Mouse (Mus musculus) hindbrain, embryonic 11.5 days (tissue): ENCODE measurements around the gene Ppme1. TPM values are rescaled to one million over a fixed set of nuclear protein-coding genes. Genes with fewer than 3 reads are reported as not detected.

Source experiments
- ATAC-seq: fragments of 200-750 bp; cut with Nextera tagmentation; 2 replicates; pipeline ENCODE4 v1.8.0; 2017; ENCODE audit warnings: mild to moderate bottlenecking, moderate TSS enrichment, moderate library complexity; ENCODE audit not compliant: low FRiP score
- DNase-seq: peaks from one replicate; pipeline ENCODE4 v3.0.0-alpha.2; 2015; ENCODE audit warnings: low spot score
- H3K27ac ChIP-seq: fragments of 300-500 bp; sonication (generic); 2 replicates; pipeline ENCODE4 v1.5.1; 2014; ENCODE audit warnings: mild to moderate bottlenecking, low read depth, low read length
- H3K27me3 ChIP-seq: fragments of 300-500 bp; sonication (generic); 2 replicates; pipeline ENCODE4 v1.6.1; 2014; ENCODE audit warnings: mild to moderate bottlenecking, low read length, moderate library complexity, mixed read lengths; ENCODE audit not compliant: control insufficient read depth, insufficient read depth
- H3K36me3 ChIP-seq: fragments of 300-500 bp; sonication (generic); 2 replicates; pipeline ENCODE4 v1.6.1; 2014; ENCODE audit warnings: mild to moderate bottlenecking, low read length, moderate library complexity, mixed read lengths; ENCODE audit not compliant: control insufficient read depth, insufficient read depth
- H3K4me1 ChIP-seq: fragments of 300-500 bp; sonication (generic); replicated peaks from 2 replicates; pipeline ENCODE4 v1.6.1; 2014; ENCODE audit warnings: low read length, mixed read lengths; ENCODE audit not compliant: control insufficient read depth, insufficient read depth
- H3K4me2 ChIP-seq: fragments of 300-500 bp; sonication (generic); replicated peaks from 2 replicates; pipeline ENCODE4 v1.6.1; 2014; ENCODE audit warnings: mild to moderate bottlenecking, low read depth, low read length
- H3K4me3 ChIP-seq: fragments of 300-500 bp; sonication (generic); 2 replicates; pipeline ENCODE4 v1.5.1; 2014; ENCODE audit warnings: low read depth, low read length
- H3K9ac ChIP-seq: fragments of 300-500 bp; sonication (generic); 2 replicates; pipeline ENCODE4 v1.6.1; 2014; ENCODE audit warnings: low read depth, low read length
- H3K9me3 ChIP-seq: fragments of 300-500 bp; sonication (generic); 2 replicates; pipeline ENCODE4 v1.6.1; 2016; ENCODE audit warnings: low read length; ENCODE audit not compliant: control insufficient read depth
- WGBS: fragments of 180-500 bp; shearing (Covaris S2); extraction: QIAGEN DNeasy Blood & Tissue Kit; methylation state at CpG from one replicate; pipeline ENCODE4 v1.1.7; 2014; 5-methylcytosine and 5-hydroxymethylcytosine counted together
- polyA plus RNA-seq: library from polyadenylated mRNA; unstranded; fragments of >200 nt; fragmentation: Nextera tagmentation; extraction: Ambion mirVana; gene quantifications from 2 replicates; pipeline ENCODE4 v1.2.1, GENCODE M21; 2014

Gene Ppme1
- polyA plus RNA-seq, 1 experiment from 2014 or later: 99.9 TPM

GRCm38 (mm10) chr7:100388174-100388573 lies 16.1 kb upstream of the Ppme1 start:
- Histone ChIP-seq H3K27ac (no peak overlapping the region), H3K4me3 (no peak overlapping the region), H3K4me1 (no peaks in the 10 kb centered on the region), H3K9ac (no peak overlapping the region), H3K9me3 (no peaks in the 10 kb centered on the region), H3K27me3 (no peaks in the 10 kb centered on the region), H3K36me3 (peaks cover 11% of the 10 kb centered on the region; the same call in 1 of the 2 replicates), H3K4me2 (no peak overlapping the region)
- DNase-seq (no peak), ATAC-seq (no peak)
- 94% methylated on average over 2 of the region's 2 CpGs for WGBS

GRCm38 (mm10) chr7:100383207-100383606 lies 11.1 kb upstream of the Ppme1 start:
- WGBS: 91% methylated on average over 2 of the region's 2 CpGs

GRCm38 (mm10) chr7:100381161-100381560 lies 9.1 kb upstream of the Ppme1 start:
- Histone ChIP-seq H3K27ac (no peak overlapping the region), H3K36me3 (no peaks in the 10 kb centered on the region), H3K4me1 (no peaks in the 10 kb centered on the region), H3K9me3 (no peaks in the 10 kb centered on the region), H3K9ac (no peak overlapping the region), H3K27me3 (no peaks in the 10 kb centered on the region), H3K4me3 (no peak overlapping the region), H3K4me2 (no peak overlapping the region)
- ATAC-seq (no peak), DNase-seq (no peak)

More at GRCm38 (mm10) chr7:100383207-100383606, 11.1 kb upstream of the Ppme1 start:
- no peak for DNase-seq
- Histone ChIP-seq H3K4me2 (no peak overlapping the region), H3K4me3 (no peak overlapping the region), H3K27ac (no peak overlapping the region), H3K9ac (no peak overlapping the region), H3K9me3 (no peaks in the 10 kb centered on the region), H3K4me1 (no peaks in the 10 kb centered on the region), H3K27me3 (no peaks in the 10 kb centered on the region), H3K36me3 (no peaks in the 10 kb centered on the region)
- ATAC-seq: no peak

- DNase-seq: no peak
- Histone ChIP-seq H3K9me3 (no peaks in the 10 kb centered on the region), H3K27ac (no peak overlapping the region), H3K4me1 (no peaks in the 10 kb centered on the region), H3K27me3 (no peaks in the 10 kb centered on the region), H3K4me2 (no peak overlapping the region), H3K9ac (no peak overlapping the region), H3K4me3 (no peak overlapping the region), H3K36me3 (0 out of 2 replicates have a peak, but pooled peaks cover 2% of the 10 kb centered on the region)
- 92% methylated on average over 2 of the region's 2 CpGs for WGBS
- ATAC-seq: no peak
Measured at GRCm38 (mm10) chr7:100378257-100378656, 6.2 kb upstream of the Ppme1 start.

GRCm38 (mm10) chr7:100372452-100372980 lies 409 bp upstream of the Ppme1 start:
- Histone ChIP-seq H3K4me2 (peak overlapping the region; percentile 35), H3K27me3 (no peaks in the 10 kb centered on the region), H3K9me3 (no peaks in the 10 kb centered on the region), H3K9ac (peak overlapping the region; percentile 52), H3K27ac (peak overlapping the region; percentile 60), H3K36me3 (0 out of 2 replicates have a peak, but pooled peaks cover 2% of the 10 kb centered on the region), H3K4me1 (no peaks in the 10 kb centered on the region), H3K4me3 (peak overlapping the region; percentile 69)
- WGBS: 9% methylated on average over 17 of the region's 17 CpGs
- DNase-seq: no peak
- no peak for ATAC-seq

- Histone ChIP-seq H3K27ac (no peak overlapping the region), H3K9me3 (no peaks in the 10 kb centered on the region), H3K4me3 (no peak overlapping the region), H3K4me2 (no peak overlapping the region), H3K36me3 (no peaks in the 10 kb centered on the region), H3K27me3 (no peaks in the 10 kb centered on the region), H3K4me1 (no peaks in the 10 kb centered on the region), H3K9ac (no peak overlapping the region)
- WGBS: 60% methylated on average over 6 of the region's 6 CpGs
- ATAC-seq (no peak), DNase-seq (no peak)
Measured at GRCm38 (mm10) chr7:100364888-100365287, 7.2 kb downstream of the Ppme1 start.

GRCm38 (mm10) chr7:100363162-100363561 lies 8.9 kb downstream of the Ppme1 start:
- WGBS: 89% methylated on average over 2 of the region's 2 CpGs
- Histone ChIP-seq H3K9ac (no peak overlapping the region), H3K27ac (no peak overlapping the region), H3K36me3 (no peaks in the 10 kb centered on the region), H3K4me3 (no peak overlapping the region), H3K4me2 (no peak overlapping the region), H3K9me3 (no peaks in the 10 kb centered on the region), H3K4me1 (no peaks in the 10 kb centered on the region), H3K27me3 (no peaks in the 10 kb centered on the region)
- DNase-seq (no peak), ATAC-seq (no peak)

- ATAC-seq (no peak), DNase-seq (no peak)
- no peak overlapping the region for H3K4me3 ChIP-seq
- H3K9ac ChIP-seq: no peak overlapping the region
- no peaks in the 10 kb centered on the region for H3K36me3 ChIP-seq
- H3K27me3 ChIP-seq: no peaks in the 10 kb centered on the region
- H3K4me1 ChIP-seq: no peaks in the 10 kb centered on the region
- H3K4me2 ChIP-seq: no peak overlapping the region
- no peaks in the 10 kb centered on the region for H3K9me3 ChIP-seq
- H3K27ac ChIP-seq: no peak overlapping the region
Measured at GRCm38 (mm10) chr7:100357856-100358255, 14.3 kb downstream of the Ppme1 start.

GRCm38 (mm10) chr7:100356768-100357167 lies 15.3 kb downstream of the Ppme1 start:
- DNase-seq: no peak
- Histone ChIP-seq H3K36me3 (no peaks in the 10 kb centered on the region), H3K9ac (no peak overlapping the region), H3K4me3 (no peak overlapping the region), H3K4me1 (no peaks in the 10 kb centered on the region), H3K27me3 (no peaks in the 10 kb centered on the region), H3K4me2 (no peak overlapping the region), H3K9me3 (no peaks in the 10 kb centered on the region), H3K27ac (no peak overlapping the region)
- ATAC-seq: no peak
- WGBS: 93% methylated on average over 1 of the region's 1 CpGs
